Mouse (Mus musculus) cerebellum, adult 8-10 months (tissue): Measurements from ENCODE around the gene Mia2.

ENCODE experiments used
- DNase-seq: peaks from one replicate; pipeline ENCODE4 v3.0.0; 2022

Mia2 gene

DNA sequence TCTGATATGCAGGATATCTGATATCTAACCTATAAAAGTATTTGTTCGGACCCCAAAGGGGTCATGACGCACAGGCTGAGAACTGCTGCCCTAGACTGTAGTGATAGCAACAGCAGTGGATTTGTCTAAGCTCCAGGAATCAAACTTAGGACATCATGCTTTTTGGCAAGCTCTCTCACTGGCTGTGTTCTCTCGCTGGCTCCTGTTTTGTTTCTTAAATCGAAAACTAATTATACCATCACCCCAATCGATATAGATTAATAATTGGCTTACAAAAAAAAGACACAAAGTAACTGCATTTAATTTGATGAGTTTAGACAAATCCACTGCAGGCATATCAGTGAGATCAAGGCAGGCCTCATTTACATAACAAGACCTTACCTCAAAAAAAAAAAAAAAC is 10.9 kb downstream of the Mia2 start:
- DNase-seq = no peak

GRCm38 (mm10) chr12:59107926-59108325 is 12.3 kb downstream of the Mia2 start:
- DNase-seq = no peak

GRCm38 (mm10) chr12:59117184-59117583 is 21.6 kb downstream of the Mia2 start:
- DNase-seq = no peak

DNA sequence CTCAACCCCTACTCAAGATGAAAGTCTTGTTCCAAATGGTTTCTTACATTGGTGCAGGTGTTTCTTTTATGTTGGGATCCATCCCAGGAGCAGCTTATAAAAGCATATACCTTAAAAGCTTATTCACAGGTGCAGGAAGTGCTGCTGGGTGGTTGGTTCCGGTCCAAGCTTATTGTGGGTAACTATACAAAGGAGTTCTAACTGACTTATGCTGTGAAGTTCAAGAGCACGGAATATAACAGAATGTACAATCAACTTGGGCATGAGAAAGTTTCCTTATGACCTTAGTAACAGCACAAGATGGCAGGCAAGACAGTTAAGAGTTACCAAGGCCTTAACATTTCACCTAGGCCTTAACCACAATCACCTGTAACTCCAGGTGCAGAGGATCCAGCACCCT is 29.8 kb downstream of the Mia2 start:
- no peak for DNase-seq

DNA sequence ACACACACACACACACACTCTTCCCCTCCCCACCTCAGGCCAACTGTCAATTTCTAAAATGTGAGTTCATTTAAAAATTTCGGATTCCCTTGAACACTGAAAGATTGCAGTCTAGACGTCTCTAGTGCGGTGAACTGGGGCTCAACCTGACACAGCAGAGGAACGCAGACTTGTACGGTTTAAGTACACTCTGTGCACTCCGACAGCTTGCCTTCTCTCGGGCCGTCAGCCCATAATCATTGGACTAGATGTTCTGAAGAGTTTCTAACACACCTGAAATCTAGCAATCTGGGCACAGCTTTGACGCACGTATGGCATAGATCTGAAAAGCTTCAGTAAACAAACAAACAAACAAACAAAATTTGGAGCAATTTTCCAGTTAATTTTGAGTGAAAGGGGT is 32.9 kb downstream of the Mia2 start:
- no peak for DNase-seq

DNA sequence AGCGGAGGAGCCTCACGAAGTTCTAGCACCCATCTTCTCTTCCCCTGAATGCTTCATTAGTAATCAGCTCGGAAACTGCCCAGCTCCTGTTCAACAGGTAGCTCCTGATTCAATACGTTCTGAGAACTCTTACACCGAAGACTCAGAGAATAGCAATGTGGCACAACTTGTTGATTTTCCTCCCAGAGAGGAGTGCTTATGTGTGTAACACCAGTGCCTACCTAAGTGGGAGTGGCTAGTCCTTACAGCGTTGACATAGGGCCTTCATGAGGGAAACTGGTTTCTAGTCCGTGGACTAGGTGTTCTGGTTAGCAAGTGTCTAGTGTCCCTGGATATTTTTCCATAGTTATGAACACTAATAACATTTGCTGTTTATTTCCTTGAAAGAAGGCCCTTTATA is 33.4 kb downstream of the Mia2 start:
- peak; percentile 16 for DNase-seq

- peak; percentile 36 for DNase-seq
Observed at GRCm38 (mm10) chr12:59129592-59129991, 34.0 kb downstream of the Mia2 start.

DNA sequence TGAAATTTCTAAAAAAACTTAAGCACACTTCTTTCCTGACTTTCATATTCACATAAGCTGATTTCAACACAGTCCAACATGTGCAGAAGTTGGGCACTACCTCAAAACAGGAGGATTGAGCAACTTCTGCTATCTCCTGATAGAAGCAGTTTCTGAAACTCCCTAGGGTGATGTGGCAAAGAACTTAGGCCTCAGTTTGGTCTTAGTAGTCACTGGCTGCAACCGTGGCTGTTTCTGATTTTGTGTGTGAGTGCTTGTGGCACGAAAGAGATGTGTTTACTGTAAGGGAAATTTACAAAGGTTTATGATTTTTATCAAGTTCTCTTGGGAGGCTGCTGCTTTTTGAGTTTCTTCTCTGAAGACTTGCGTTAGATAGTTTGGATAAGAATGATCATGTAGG is 34.6 kb downstream of the Mia2 start:
- DNase-seq = peak; percentile 9

- DNase-seq = peak; percentile 96
Observed at GRCm38 (mm10) chr12:59130651-59131577, 35.3 kb downstream of the Mia2 start.

DNA sequence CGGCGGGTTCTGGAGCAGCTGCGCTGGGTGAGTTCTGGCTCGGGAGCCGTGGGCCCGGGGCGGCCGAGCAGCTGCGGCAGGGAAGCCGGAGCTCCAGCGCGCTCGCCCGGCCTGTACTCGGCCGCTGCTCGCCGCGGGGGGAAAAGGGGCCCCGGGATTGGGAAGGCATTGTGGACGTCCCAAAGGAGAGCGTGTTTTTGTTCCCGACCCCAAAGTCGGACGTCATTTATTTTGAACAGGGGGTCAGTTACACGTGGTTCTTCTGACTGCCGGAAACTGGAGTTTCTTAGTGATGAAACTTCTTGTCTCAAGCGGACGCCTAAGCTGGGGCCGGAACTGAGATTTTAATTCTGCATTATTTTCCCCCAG is 36.0 kb downstream of the Mia2 start:
- DNase-seq = no peak

GRCm38 (mm10) chr12:59132462-59132861 is 36.9 kb downstream of the Mia2 start:
- DNase-seq = no peak

DNA sequence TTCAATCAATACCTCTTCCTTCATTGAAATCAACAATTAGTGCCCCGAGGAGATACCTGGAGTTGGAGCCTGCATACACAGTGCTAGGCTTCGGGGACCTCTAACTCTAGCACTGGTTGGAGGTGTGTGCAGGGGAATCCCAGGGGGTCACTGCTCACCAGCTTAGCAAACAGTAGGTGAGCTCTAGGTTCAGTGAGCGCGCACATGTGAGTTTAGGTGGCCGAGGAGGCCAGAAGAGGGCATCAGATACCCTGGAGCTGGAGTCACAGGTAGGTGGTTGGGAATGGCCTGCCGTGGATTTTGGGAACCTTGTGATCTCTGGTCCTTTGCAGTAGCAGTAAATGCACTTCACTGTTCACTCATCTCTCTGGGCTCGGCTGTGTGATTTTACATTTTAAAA is 37.3 kb downstream of the Mia2 start:
- peak; percentile 11 for DNase-seq

GRCm38 (mm10) chr12:59133437-59133999 is 37.9 kb downstream of the Mia2 start:
- no peak for DNase-seq

GRCm38 (mm10) chr12:59135096-59135495 is 39.5 kb downstream of the Mia2 start:
- DNase-seq = no peak

DNA sequence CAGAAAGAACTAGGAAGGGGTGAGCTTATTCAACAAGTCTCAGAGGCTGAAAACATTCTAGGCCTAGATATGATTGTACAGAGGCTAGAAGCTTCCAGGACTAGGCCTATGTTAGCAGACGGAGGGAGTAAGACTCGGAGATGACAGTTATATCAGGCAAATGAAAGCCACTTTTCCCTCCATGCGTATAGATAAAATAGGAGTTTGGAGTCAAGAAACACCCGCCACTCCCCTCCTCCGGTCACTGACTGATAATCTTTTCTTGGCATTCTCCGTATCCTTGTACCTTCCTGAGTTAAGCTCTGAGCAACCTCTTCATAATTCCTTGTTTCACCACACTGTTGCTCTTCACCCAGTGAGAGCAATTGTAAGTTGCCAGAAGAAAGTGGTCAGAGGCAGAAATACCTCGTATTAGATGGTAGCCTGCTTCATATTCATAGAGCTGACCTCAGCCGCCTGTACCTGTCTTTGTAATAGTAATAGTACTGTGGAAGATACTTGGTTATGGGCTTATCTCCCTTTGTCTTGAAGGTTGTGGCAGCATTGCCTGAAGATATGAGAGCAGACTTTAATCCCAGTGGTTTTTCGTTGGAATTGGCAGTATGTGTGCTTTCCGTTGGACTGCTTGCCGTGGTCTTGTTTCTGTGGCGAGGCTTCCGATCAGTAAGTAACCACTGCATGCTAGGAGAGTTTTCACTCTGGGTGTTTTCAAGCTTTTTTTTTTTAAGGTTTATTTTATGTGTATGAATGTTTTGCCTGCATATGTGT is 40.1 kb downstream of the Mia2 start:
- DNase-seq = no peak

DNA sequence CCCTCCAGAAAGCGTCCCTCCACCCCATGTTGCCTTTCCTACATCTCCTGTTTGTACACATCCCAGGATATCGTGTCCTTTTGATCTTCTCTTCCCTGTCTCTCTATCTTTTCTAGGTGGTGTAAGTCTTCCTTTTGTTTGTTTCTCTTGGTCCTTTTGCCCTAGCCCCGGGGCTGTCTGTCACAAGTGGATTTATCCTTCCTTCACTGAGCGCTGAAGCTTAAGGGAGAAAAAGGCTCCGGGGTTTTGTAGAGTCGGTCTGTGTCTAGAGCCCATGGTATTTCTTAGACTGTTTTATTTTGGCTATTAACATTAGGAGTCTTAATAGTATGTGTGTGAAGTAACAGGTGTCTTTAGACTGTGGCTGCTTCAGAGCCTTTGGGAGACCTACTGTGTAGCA is 41.4 kb downstream of the Mia2 start:
- DNase-seq = no peak

GRCm38 (mm10) chr12:59139372-59139771 is 43.8 kb downstream of the Mia2 start:
- no peak for DNase-seq

DNA sequence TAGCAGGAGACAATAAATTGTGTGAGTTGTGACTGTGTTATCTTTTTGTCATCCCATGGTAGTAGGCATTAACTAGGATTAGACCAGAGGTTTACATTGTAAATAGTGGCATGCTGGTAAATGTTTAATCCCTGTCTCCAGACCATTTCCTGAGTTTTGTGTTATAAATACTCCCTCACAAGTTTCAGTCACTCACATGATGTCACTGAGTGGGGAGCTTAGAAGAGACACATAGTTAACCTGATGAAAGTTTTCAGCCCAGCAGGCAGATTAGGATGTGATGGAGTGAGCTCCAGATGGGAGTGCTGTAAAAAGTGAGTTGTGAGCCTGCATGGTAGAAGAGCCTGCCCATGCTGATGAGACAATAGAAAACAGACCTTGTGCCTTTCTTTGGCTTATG is 49.5 kb downstream of the Mia2 start:
- DNase-seq = no peak

DNA sequence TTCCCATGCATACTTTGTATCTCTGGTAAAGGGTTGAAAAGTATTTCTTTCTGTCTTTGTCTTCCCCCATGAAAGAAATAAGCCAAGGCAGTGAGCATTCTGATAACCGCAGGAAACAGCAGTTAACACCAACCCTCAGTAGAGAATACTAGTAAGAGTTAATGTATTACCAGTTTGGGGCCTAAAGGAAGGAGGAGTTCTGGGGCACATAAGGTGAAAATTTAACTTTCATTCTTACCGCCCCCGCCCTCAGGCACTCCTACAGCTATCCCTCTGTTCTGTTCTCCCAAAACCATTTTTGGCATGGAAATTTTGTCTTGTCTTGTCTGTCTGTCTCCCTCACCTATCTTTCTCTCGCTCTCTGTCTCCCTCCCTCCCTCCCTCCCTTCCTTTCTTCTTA is 54.1 kb downstream of the Mia2 start:
- DNase-seq = no peak

GRCm38 (mm10) chr12:59161091-59161490 is 65.5 kb downstream of the Mia2 start:
- no peak for DNase-seq

DNA sequence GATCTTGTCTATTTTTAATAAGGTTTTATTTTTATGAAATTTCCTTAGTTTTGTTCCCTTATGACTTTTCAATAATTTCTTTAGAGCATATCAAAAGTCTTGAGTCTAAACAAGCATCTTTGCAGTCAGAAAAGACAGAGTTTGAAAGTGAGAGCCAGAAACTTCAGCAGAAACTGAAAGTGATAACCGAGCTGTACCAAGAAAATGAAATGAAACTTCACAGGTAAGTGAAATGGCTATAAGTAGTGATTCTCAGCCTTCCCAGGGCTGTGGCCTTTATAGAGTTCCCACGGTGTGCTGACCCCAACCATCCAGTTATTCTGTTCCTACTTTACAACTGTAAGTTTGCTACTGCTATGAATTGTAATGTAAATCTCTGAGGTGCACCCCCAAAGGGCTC is 67.2 kb downstream of the Mia2 start:
- no peak for DNase-seq

GRCm38 (mm10) chr12:59164522-59164921 is 68.9 kb downstream of the Mia2 start:
- no peak for DNase-seq

DNA sequence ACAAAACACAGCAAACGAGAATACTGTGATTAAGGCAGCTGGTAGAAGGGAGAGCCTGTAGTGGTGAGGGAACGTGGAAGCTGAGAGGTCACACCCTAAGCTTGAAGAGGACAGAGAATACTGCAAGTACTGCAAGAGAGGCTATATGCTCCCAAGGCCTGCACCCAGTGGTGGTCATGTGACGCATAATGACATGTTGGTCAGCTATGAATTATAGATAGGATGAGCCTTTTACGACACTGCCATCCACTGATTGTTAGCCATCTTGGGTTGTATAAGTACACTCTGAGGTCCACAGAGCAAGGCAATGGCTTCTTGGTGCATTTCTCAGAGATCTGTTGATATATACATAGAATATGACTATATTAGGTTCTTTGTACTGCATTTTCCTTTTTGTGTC is 71.0 kb downstream of the Mia2 start:
- no peak for DNase-seq

DNA sequence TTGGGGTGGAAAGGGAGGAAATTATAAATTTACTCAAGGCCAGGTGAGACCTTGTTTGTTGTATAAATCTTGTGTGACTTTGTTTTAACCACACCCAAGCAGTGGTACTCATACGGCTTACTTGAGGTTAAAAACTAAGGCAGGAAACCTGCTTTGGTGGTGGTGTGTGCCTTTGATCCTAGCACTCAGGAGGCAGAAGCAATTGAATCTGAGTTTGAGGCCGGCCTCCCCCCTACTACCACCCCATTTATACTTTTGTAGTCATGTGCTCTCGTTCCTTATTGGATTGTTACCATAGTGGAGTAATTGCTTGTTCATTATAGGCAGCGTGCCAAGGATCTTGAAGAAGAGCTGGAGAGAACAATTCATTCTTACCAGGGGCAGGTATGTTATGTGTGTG is 74.3 kb downstream of the Mia2 start:
- no peak for DNase-seq
